23 mouse cellular contexts compared by ENCODE assay signal in genomic region chr15:13236869-13237507, GRCm38 (mm10).
DNase-seq lines count a peak whose midpoint lies in the region; ATAC-seq and TF ChIP-seq lines count a peak whose summit lies in the region.
"Had no signal": no experiment of that assay in that cellular context is flagged by ENCODE, and none has a peak within 500 bp of the region (broad histone marks: within the 10 kb centered on the region; RNA-seq: fewer than 3 reads in every experiment).

No protein-coding gene starts in this region.

- DNase-seq in kidney, postnatal 0 days (ENCODE audit: low spot score): peak; percentile 18
- DNase-seq in kidney, postnatal 25 days: no peak
- DNase-seq in 3T3-L1 (ENCODE audit: low read depth, low spot score): peak; percentile 9
- DNase-seq in NIH3T3 (ENCODE audit: low read depth): peak; percentile 2
- no peak for DNase-seq in right cerebral cortex, postnatal 10 days (ENCODE audit: low spot score in 2 of 2)
- DNase-seq in urinary bladder, postnatal 10 days (ENCODE audit: low spot score): no peak
- DNase-seq: adrenal gland, adult 2 months; adrenal gland, postnatal 25 days; cerebellum, adult 18-20 months; cerebellum, adult 9-11 months; cerebellum, postnatal 36 days; forebrain, postnatal 0 days; gastrocnemius, adult 2 months; gastrocnemius, postnatal 25 days; heart, postnatal 4 days had no signal

- no peak overlapping the region for H3K4me3 ChIP-seq in kidney, postnatal 0 days (replicated peaks; ENCODE audit: low read depth, low read length)
- H3K4me3 ChIP-seq in stomach, embryonic 16.5 days (replicated peaks; ENCODE audit: low read length): no peak overlapping the region
- H3K4me3 ChIP-seq: embryonic facial prominence, embryonic 10.5 days; forebrain, embryonic 13.5 days; gastrocnemius, adult 2 months; heart, embryonic 13.5 days; hindbrain, embryonic 12.5 days had no signal

- WGBS in kidney, postnatal 0 days: 75% methylated on average over 8 of the region's 8 CpGs
- WGBS in stomach, embryonic 16.5 days: 63% methylated on average over 8 of the region's 8 CpGs

- no peaks in the 10 kb centered on the region for H3K4me1 ChIP-seq in kidney, postnatal 0 days (replicated peaks; ENCODE audit: insufficient read depth, low read length)
- no peaks in the 10 kb centered on the region for H3K4me1 ChIP-seq in stomach, embryonic 16.5 days (ENCODE audit: control insufficient read depth, insufficient read depth, low read length)
- H3K4me1 ChIP-seq: forebrain, embryonic 13.5 days; heart, embryonic 13.5 days; hindbrain, embryonic 12.5 days had no signal

- H3K9ac ChIP-seq in kidney, postnatal 0 days (ENCODE audit: low read depth, low read length): no peak overlapping the region
- no peak overlapping the region for H3K9ac ChIP-seq in stomach, embryonic 16.5 days (ENCODE audit: low read length)
- H3K9ac ChIP-seq: forebrain, embryonic 13.5 days; forebrain, postnatal 0 days; heart, embryonic 13.5 days; hindbrain, embryonic 12.5 days had no signal

- H3K4me2 ChIP-seq in kidney, postnatal 0 days (ENCODE audit: low read length): no peak overlapping the region
- H3K4me2 ChIP-seq in stomach, embryonic 16.5 days (ENCODE audit: low read depth, low read length): no peak overlapping the region
- H3K4me2 ChIP-seq: forebrain, embryonic 13.5 days; heart, embryonic 13.5 days; hindbrain, embryonic 12.5 days had no signal

- no peaks in the 10 kb centered on the region for H3K36me3 ChIP-seq in kidney, postnatal 0 days (ENCODE audit: insufficient read depth, low read length)
- no peaks in the 10 kb centered on the region for H3K36me3 ChIP-seq in stomach, embryonic 16.5 days (ENCODE audit: control insufficient read depth, insufficient read depth, low read length)
- H3K36me3 ChIP-seq: embryonic facial prominence, embryonic 10.5 days; G1E; heart, embryonic 13.5 days; hindbrain, embryonic 12.5 days had no signal

- ATAC-seq in kidney, postnatal 0 days (replicated peaks; ENCODE audit: low FRiP score, low read depth): no peak
- ATAC-seq in stomach, embryonic 16.5 days (ENCODE audit: insufficient read depth, low FRiP score): peak; percentile 72; the same call in 1 of the 2 replicates
- ATAC-seq: activated CD4-positive, CD25-positive, alpha-beta regulatory T cell, adult 4 months; forebrain, embryonic 13.5 days; forebrain, postnatal 0 days; hindbrain, embryonic 16.5 days had no signal

- H3K27ac ChIP-seq in kidney, postnatal 0 days: no peak overlapping the region
- no peak overlapping the region for H3K27ac ChIP-seq in stomach, embryonic 16.5 days (ENCODE audit: low read length)
- H3K27ac ChIP-seq: embryonic facial prominence, embryonic 10.5 days; forebrain, embryonic 13.5 days; gastrocnemius, adult 2 months; heart, embryonic 13.5 days; hindbrain, embryonic 12.5 days had no signal

- H3K9me3 ChIP-seq in kidney, postnatal 0 days (replicated peaks; ENCODE audit: low read length): no peaks in the 10 kb centered on the region
- no peaks in the 10 kb centered on the region for H3K9me3 ChIP-seq in stomach, embryonic 16.5 days (replicated peaks; ENCODE audit: control insufficient read depth, low read length)
- H3K9me3 ChIP-seq: embryonic facial prominence, embryonic 10.5 days; forebrain, embryonic 13.5 days; G1E; heart, embryonic 13.5 days; hindbrain, embryonic 12.5 days had no signal

- no peaks in the 10 kb centered on the region for H3K27me3 ChIP-seq in kidney, postnatal 0 days (ENCODE audit: insufficient read depth, low read length)
- H3K27me3 ChIP-seq in stomach, embryonic 16.5 days (ENCODE audit: control insufficient read depth, insufficient read depth, low read length): no peaks in the 10 kb centered on the region
- H3K27me3 ChIP-seq: forebrain, embryonic 13.5 days; heart, embryonic 13.5 days; hindbrain, embryonic 12.5 days had no signal

- no peak for TF ChIP-seq CTCF in kidney, postnatal 0 days (IDR thresholded peaks at IDR 0.05; ENCODE audit: low read depth)

Comparison
In these comparisons a context has a peak if more than half of its experiments do, and no peak if none do; other contexts are left out.
1. DNase-seq: peak in kidney, postnatal 0 days (single experiment), 3T3-L1 (single experiment) and NIH3T3 (single experiment); none in kidney, postnatal 25 days (0 of 2), right cerebral cortex, postnatal 10 days (0 of 2) and urinary bladder, postnatal 10 days (single experiment).